Mouse (Mus musculus) natural killer cell, adult 2 months (primary cell): Measurements from ENCODE around the gene Ddx20.
"Not testable (repeated sequence)": the region's sequence is repeated elsewhere in the genome, so short reads cannot be mapped to it uniquely, and the experiment has no call there.

Source experiments
- DNase-seq, 2 experiments: peaks; one replicate each; pipeline ENCODE4 v3.0.0; 2022; ENCODE audit warnings: low spot score in 2 of 2

Ddx20 gene

DNA sequence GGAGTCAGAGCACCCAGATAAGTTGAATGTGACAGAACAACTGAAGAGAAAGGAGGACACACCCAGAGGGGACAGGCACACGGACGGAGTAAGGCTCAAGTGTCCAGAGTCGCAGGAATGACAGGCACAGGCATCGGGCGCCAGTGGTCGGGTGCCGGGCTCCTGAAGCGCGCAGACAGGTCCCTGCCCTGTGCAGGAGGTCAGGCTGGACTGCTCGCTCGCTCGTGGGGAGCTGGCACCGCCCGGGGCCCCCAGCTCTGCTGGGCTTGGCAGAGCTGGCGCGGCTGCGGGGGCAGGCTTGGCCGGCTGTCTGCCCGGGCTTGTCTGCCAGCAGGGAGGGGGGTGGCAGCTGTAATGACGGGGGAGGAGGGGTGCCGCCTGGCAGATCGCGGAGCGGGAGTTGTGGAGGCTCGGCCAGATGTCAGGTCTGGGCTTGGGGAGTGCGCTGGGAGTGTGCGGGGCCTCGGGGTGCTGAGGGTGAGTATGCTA is 17.7 kb upstream of the Ddx20 start:
- no peak for DNase-seq

DNA sequence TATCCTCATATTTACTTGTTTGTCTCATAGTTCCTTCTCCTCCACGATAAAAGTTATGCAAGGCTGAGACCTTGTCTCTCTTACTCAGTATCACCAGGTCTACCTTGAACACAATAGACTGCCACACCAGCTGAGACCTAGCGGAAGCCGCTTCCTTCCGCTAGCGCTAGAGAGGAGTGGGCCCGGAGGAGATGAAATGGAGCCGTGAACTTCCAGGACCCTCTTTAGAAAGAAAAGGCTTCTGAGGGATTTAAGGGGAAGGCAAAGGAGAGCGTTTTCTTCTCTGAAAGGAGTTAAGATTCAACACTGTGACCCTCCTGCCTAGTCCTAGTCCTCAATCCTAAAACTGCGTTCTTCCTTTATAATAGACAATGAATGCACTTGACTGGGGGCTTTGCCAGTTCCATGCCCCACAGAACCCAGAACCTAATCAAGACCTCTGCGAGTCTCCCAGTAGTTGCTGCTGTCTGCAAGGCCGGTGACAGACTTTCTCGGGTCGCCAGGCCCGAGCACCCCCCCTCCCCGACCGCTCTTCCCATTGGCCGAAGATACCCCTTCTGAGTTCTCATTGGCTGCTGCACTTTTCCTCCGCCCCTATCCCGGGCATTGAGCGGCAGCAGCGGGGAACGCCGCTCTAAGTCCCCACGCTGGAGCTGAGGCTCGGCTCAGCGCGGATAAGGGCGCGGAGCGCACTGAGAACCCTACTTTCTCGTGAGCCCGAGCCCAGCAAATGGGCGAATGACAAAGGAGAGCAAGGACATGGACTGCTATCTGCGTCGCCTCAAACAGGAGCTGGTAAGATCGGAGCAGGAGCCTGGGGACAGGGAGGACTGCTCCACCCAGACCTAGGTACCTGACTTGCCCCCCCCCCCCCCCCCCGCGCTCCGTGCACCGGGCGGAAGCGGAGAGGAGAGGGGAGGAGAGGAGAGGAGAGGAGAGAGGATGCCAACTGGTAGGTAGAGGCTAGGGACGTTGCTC is 16.9 kb upstream of the Ddx20 start, which contains the start of gene Inka2:
TSS of gene Inka2 (plus strand) at position 569 of the 978 bp plus-strand sequence.
- peak; percentile 39 to 46 for DNase-seq

DNA sequence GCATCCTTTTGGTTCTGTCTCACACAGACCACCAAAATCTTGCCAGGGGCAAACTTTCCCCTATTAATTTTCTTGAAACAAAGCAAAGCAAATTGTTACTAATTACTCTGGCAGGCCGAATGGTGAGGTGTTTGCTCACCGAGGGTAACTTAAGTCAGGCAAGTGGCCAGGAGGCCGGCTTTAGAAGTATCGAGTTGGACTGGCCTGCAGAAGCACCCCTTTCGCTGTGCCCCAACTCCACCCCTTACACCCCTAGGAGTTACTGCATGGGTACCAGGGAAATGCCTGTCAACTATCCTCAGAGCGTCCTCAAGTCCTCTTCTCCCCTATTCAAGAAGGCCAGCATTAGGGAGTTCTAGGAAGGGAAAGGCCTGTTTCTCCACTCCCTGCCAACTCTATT is 16.2 kb upstream of the Ddx20 start:
- DNase-seq = no peak

DNA sequence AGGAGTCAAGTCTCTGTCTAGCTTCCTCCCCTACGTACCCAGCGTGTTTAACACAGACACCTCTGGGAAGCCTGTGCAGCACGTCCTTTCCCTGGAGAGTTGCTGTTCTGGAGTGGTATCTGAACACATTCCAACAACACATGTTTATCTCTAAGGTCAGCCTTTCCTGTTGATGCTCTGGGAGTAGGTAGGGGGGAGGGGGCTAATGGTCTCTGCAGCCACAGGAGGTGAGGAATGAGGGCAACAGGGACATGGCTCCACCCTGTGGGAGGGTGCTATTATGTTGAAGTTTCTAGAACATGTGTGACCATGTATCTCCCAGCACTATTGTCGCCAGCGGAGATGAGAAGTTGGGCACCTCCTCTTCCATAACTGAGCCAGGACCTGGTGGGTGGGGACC is 14.0 kb upstream of the Ddx20 start:
- no peak for DNase-seq

DNA sequence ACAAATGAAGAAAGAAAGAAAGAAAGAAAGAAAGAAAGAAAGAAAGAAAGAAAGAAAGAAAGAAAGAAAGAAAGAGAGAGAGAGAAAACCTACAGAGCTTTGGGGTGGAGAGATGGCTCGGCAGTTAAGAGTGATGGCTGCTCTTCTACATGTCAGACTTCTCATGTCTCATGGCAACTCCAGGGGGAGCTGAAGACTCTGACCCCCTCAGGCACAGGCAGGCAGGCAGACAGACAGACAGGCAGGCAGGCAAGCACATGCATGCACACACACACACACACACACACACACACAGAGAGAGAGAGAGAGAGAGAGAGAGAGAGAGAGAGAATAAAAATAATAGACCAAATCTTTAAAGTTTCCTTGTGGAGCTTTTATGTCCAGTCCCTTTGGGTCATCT is 13.4 kb upstream of the Ddx20 start:
- not testable (repeated sequence) for DNase-seq

DNA sequence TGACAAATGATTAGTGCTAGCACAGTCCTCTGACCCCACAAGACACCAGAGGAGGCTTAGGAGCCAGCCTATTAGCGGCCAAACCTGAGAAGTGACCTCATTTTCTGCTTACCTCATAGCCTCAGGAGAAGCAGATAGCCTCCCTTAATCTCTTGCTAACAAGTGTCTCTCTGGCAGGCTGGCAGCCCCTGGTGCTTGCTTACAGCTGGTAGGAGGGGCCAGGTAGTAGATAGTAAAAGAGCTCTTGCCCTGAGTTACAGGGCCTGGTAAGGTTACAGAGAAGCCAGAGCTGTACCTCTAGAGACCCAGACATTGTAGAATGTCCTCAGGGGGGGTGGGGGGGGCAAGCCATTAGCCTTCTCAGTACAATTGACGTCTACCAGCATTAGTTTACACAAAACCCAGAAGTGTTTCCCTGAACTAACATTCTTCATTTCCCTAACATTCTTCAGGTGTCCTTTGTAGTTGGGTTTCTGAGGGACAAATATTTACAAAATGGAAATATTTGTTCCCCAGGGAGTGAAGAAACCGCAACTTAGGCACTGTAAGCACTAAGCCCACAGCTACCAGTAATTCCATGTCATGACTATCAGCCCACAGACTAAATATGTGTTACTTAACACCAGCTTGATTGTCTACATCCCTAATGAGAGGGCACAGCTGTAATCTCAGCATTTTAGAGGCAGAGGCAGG is 12.0 kb upstream of the Ddx20 start:
- DNase-seq = no peak

DNA sequence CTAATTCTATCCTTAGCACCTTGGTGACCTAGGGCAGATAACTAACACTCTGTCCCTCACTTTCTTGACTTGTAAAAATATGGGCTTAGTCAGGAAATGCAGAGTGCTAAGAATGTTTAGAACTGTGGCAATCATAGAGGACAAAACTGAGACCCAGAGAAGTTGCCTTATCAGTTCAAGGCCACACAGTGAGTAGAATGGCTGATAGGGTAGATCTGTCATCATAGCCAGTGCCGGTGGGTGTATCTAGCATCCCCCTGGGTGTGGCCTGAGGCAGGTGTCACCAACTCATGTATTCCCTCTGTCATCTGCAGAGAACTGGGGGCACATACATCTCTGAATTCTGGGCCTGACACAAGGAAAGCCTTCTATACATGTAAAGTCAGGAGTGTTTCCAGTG is 10.9 kb upstream of the Ddx20 start:
- no peak for DNase-seq

DNA sequence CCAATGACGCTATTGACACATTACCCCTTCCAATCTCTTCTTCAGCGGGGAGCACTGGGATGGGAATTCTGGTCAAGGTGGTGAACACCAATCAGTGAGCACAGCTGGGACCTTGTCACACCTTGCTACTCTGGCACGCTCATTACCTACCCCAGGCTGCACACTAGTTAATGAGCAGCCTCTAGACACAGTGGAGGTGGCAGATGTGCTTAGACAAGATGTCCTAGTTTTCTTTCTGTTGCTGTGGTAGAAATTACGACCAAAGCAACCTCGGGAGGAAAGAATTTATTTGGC is 9.7 kb upstream of the Ddx20 start:
- no peak for DNase-seq

DNA sequence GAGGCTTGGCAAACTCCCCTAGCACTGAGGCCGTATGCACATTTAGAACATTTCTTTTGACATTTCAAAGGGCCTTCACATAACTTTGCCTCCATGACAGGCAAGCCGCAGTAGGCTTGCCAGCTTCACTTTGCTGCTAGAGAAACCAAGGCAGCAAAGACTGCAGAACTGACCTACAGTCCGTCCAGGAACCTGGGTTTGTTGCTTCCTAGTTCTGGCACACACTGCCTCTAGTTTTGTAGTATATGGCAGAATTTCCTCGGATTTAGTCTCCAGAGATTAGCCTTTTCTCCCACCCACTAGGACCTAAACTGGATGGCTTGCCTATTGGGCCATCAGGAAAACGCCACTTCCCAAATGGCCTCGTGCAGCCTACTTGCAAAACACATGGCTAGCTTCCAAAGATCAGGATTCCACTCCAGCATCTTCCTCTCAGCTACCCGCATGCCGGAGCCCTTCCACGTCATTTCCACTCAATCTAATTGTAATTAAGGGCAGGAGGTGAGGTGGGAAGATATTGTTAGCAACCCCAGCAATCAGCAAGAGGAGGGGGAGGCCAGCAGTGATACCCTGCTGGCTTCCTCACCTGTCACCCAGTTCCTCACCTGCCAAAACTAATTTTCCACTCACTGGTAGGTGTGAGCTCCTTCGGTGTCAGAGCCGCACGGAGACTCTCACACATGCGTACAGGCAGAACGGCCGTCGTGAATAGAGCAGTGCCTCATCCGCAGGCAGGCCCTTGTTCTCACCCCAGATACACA is 9.2 kb upstream of the Ddx20 start:
- no peak for DNase-seq

DNA sequence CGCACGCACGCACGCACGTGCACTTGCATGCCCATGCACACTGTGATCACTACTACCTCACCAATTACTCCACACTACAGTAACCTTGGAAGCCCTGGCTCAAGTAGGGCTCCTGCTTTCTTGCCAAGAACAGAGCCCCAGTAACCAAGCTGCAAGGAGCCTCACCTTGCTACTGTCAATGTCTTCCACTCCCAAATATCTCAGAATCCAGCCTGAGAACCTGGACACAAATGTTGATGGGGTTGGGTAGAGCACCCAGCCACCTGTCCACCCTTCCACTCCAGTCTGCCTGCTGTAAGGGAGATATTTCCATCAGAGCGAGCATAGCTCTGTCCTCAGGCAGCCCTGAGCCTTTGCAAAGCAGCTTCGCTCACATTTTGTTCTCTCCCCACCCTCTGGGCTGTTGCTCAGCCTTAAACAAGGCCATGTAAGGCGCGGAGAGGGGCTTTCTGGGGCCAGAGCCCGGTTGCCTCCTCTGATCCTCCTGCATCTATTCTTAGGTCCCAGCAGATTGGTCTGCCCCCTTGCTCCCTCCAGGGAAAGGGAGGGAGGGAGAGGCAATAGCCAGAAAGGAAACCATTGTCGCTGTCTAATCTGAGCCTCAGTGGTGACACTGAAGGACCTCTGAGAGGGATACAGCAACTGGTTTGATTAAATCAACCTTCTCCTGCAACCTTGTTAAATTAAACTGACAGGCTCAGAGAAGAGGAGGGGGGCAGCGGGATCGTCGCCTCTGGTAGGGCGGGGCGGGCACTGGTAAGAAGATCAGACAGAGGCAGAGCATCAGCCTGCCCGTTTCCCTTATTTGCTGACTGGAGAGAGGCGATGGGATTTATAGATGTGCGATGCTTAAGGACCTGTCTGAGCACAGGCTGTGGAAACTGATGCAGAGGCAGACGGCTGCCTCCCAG is 8.4 kb upstream of the Ddx20 start:
- no peak for DNase-seq

DNA sequence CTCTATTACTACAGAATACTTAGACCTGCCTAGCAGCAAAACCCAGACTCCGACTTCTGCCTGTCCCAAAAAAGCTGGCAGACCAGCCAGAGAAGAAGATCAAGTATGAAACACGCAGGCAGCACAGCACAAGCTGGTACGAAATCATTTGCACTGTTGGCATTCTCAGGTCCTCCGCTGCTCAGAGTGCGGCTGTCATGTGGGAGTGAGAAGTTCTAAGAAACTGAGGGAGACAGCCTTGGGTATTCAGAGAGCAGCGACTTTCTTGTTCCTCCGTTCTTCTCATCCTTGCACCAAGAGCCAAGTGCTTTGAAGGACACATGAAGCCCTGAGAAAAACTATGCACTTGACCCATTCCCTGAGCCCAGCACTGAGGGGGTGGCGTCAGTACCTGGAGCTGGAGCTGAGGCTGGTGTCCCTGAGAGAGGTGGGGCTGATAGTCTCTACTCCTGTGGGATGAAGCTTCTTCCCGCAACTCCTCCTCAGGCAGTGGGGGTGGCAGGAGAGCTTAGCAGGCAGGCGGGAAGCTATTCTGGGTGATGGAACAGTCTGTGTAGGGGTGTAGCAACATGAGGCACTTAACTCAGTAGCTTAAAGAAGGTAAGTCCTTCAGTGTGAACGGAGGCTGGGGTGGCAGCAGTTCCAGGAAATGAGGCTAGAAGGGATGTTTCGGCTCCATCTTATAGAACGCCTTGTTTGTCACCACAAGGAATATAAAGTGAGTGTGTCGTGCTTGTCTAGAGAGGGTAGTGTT is 6.1 kb upstream of the Ddx20 start:
- no peak for DNase-seq

DNA sequence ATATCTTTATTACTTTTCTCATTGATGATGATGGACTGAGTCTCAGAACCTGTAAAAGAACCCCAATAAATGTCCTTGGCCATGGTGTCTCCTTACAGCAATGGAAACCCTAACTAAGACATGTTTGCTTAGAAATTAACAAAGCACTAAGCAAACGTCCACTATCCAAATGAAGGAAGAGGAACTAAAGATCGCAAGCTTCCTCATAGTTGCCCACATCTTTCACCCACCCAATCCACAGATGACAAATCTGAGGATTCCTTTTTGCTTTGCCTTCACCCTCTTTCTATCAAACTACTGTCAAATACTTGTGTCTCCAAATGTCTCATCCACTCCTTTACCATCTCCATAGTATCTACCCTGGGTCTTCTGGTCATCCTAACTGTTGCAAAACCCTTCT is 1.2 kb upstream of the Ddx20 start:
- no peak for DNase-seq

DNA sequence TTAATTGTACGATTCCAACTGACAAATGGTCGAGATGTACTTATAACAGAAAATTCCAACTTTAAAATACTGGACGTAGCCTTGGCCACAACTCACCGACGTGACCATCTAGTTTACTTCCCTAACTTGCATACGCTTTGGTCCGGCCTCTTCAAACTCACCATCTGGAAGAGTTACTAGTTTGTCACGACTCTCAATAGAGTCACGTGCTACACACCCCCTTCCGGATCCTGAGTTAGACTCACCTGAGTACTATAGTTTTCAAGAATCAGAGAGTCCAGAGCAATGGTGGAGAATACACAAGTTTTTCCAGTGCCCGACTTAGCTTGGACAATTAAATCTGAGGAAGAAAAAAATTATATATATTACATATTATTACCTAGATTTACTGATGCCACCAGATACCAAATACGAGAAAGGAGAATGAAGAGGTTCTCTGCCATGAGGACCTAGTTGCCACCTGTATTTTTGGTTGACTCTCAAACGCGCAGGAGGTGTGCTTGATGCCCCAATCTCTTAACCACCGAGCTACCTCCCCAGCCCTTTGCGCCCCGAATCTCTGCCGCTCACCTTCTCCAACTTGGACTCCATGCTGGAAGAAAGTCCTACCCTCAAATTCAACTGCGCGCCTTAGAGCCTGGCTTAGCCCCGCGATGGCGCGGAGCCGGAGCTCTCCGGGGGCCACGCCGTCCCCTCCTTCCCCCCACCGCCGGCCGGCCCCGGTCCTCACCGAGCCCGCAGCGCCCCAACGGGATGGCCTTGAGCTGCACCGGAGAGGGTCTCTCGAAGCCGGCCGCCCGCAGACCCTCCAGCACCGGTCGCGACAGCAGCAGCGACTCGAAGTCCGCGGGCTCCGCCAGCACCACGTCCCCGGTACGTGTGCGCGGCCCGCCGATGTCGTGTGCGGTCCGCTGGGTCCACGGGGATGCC is 715 bp downstream of the Ddx20 start:
- DNase-seq = no peak

DNA sequence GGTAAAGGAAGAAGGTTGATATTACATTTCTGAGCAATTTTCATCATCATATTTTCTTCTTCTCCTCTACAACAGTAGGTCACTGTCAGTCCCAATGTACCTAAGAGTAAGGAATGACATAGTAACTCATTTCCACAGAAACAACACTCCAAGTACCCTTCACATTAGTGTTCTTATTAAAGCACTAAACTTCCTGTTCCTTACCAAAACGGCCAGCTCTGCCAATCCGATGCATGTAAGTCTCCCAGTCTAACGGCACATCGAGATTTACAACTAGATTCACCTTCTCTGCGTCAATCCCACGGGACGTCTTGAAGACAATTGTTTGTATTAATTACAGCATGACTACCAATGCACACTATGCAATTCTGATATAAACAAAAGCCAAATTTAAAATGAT is 7.0 kb downstream of the Ddx20 start:
- no peak for DNase-seq

DNA sequence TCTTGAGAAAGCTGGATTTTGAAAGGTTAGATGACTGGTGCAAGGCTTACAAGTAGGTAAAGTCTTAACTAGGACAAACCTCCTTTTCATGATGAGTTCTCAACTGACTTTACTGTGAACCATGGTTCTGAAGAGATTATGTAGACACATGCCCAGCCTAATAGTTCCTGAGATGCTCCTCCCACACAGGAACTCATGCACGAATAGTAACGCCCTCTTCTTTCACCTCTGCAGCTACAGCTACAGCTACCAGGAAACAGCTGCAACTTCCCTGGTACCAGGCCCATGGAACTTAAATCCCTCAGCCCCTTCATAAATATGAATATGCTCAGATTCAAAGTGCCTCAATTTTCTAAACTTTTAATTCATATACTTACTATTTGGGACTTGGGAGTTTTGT is 11.4 kb downstream of the Ddx20 start:
- no peak for DNase-seq

DNA sequence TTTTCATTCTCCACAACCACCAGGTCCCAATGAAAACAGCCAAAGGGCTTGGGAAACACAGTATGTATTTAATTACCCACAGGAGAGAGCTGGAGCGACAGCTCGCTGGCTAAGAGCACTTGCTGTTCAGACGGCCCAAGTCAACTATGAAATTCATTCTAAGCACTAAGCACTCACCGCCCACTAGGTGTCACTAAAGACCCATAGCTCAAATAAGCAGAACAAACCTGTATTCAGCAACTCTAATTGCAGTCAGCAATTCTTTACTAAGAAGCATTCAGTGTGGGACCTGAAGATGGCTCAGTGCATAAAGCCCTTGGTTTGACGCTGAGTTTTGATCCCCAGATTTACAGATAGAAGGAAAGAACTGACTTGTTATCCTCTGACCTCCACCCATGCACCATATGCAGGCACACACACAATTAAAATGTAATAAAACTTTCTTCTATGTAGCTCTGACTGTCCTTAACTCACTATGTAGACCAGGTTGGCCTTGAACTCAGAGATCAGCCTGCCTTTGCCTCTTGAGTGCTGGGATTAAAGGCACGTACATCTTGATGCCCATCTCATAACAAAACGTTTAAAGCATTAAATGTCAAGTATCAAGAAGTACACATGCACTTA is 12.7 kb downstream of the Ddx20 start:
- DNase-seq = peak; percentile 65 to 76

DNA sequence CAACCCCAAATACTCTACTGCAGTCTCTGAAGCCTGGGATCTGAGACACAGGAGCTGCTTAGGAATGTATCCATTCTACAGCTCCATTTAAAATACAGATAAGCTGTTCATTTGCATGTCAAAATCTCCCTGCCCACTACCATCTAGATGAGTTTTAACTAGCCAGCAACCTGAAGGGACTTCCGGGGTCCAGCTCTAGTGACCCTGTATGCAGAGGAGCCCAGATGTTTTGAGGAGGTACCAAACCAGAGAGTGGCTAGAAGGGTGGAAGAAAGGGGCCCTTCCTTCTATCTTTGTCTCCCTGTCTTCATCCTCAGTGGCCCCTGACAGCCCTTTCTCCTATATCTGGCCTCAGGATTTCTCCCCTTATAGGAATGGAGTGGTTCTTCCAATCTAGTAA is 16.6 kb downstream of the Ddx20 start:
- DNase-seq = no peak

DNA sequence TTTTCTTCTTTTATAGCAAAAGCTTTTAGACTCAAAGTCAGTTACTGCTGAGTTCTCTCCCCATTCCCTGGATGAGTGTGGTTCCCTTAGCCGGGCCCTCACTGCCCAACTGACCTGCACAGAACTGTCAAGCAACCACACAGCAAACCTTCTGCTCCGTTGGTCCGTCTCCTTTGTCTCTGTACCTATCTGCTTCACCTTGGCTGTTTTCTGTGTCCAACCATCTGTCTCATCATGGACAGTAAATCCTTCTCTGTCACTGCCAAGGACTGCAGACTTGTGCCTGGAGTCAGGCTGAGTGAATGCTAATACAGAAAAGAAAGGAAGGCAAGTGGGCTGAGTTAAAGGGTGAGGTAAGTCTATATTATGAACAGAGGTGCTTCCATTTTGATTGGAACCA is 17.6 kb downstream of the Ddx20 start:
- DNase-seq = no peak

DNA sequence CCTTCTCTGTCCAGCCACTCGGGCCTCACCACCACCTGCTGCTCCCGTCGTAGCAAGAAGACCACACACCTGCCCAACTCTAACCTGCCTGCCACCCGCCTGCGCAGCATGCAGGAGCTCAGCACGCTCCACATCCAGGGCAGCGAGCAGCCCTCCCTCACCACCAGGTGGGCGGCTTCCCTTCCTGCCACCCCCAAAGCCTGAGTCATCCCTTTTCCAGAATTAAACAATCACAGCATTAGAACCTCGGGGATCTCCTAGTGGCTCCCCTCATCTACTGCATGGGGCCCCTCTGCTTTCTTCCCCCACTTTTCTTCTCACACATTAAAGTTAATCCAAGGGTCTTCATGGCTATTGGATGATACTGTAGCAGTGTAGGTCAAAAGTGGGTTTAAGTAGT is 19.2 kb downstream of the Ddx20 start:
- DNase-seq = no peak
